Mouse (Mus musculus): ENCODE measurements around the gene Upf1.

Gene Upf1

GRCm38 (mm10) chr8:70353194-70353817 lies at the start of gene Upf1:
TSS of gene Upf1 (minus strand) at chr8:70353278.
- DNase-seq (ENCODE audit: low spot score in 2 of 2), result peak; percentile 99 to 100

- no peak for DNase-seq (ENCODE audit: low spot score in 2 of 2)
Observed at GRCm38 (mm10) chr8:70397611-70398563, 44.8 kb upstream of the Upf1 start.

DNA sequence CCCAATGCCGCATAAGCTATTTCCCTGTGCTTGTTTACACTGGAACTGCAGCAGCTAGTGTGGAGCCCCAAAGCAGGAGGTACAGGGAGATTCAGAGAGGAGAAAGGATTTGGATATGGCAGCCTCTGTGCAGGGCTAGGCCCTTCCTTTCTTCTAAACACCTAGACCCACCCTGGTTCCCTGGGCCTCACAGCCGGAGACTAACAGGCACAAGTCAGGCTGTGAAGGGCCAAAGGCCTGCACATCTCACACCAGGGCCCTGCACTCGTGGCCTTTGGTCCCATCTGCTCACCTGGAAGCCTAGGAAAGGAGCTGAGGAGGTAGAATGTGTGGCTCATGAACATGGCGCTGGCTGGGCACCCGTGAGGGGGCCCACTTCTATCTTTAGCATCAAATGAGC lies 43.1 kb upstream of the Upf1 start:
- DNase-seq (ENCODE audit: low spot score in 2 of 2), result no peak

- DNase-seq (ENCODE audit: low spot score in 2 of 2), result no peak
Observed at GRCm38 (mm10) chr8:70395649-70396048, 42.6 kb upstream of the Upf1 start.

DNA sequence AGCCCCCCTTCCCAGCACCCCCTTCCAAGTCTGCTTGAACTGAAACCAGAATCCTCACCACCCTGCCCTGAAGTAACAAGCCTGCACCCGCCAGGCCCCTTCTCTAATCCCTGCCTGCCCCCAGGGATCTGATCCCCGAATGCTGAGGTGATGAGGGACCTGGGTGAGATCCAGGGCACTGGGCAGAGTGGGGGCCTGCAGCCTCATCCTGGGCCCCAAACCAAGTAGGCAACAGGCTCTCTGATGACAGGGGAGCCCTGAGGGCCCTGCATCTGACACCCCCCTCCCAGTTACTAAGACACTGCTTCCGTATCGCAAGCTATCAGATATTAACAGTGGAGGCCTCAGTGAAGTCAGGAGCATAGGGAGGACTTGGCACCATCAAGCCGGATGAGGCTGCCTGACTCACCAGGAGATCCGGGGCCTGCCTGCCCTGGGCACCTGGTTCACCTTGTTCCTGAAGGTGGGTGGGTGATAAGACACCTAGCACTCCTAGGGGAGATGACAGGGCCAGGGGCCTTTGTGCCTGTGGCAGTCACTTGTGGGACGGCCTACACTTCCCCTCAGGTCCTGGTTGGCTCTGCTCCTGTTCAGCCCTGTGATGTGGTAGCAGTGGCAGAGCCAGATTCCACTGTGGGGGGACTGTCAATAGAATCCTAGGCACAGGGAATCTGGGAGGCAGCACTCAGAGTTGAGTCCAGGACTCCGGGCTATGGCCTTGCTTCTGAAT lies 41.4 kb upstream of the Upf1 start:
- no peak for DNase-seq (ENCODE audit: low spot score in 2 of 2)

DNA sequence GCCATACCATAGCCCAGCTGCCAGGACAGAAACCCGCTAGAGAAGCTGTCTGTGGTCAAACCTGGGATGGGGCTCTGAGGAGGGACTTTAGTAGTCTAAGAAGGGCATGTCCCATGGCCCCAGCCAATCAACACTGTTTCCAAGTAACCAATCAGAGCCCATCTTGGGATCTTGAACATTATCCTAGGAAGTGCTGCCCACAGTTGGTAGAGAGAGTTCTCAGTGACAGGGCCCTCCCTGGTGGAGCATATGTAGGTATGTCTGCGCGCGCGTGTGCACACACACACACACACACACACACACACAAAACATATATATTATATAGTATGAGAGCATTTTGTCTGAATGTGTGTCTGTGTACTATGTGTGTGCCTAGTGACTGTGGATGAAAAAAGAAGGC lies 40.0 kb upstream of the Upf1 start:
- DNase-seq (ENCODE audit: low spot score in 2 of 2), result no peak

DNA sequence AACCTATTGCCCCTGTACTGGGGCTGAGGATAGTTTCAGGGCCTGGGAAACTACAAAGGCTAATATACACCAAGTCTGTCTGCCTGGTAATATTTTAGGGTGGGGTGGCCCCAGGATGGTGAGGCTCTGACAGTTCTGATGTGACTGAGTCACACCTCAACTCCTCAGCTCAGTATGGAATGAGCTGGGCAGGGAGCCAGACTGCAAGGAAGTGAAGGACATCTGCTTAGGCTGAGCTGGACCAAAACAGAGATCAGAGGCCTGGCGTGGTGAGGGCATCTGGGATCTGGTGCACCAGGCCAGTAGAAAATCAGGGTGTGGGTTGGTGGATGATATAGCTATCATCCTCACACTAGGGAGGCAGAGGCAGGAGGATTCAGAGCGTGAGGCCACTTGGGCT lies 36.6 kb upstream of the Upf1 start:
- no peak for DNase-seq (ENCODE audit: low spot score in 2 of 2)

- peak; percentile 50 to 56 for DNase-seq (ENCODE audit: low spot score in 2 of 2)
Observed at GRCm38 (mm10) chr8:70383287-70383686, 30.2 kb upstream of the Upf1 start.

- DNase-seq (ENCODE audit: low spot score in 2 of 2), result no peak
Observed at GRCm38 (mm10) chr8:70380069-70380468, 27.0 kb upstream of the Upf1 start.

- no peak for DNase-seq (ENCODE audit: low spot score in 2 of 2)
Observed at GRCm38 (mm10) chr8:70377049-70377448, 24.0 kb upstream of the Upf1 start.

DNA sequence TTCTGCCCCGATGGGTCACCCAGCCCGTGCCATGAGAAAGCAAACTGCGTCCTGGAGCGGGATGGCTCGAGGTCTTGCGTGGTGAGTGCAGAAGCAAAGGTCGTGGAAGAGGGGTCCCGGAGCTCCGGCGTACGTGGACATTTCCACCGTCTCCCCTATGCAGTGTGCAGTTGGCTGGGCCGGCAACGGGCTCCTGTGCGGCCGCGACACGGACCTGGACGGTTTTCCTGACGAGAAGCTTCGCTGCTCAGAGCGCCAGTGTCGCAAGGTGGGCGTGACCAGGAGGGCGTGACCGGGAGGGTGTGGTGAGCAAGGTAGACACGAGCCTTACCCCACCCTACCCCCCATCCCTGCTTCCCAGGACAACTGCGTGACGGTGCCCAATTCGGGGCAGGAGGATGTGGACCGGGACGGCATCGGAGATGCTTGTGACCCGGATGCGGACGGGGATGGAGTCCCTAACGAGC lies 23.2 kb upstream of the Upf1 start:
- DNase-seq (ENCODE audit: low spot score in 2 of 2), result no peak

DNA sequence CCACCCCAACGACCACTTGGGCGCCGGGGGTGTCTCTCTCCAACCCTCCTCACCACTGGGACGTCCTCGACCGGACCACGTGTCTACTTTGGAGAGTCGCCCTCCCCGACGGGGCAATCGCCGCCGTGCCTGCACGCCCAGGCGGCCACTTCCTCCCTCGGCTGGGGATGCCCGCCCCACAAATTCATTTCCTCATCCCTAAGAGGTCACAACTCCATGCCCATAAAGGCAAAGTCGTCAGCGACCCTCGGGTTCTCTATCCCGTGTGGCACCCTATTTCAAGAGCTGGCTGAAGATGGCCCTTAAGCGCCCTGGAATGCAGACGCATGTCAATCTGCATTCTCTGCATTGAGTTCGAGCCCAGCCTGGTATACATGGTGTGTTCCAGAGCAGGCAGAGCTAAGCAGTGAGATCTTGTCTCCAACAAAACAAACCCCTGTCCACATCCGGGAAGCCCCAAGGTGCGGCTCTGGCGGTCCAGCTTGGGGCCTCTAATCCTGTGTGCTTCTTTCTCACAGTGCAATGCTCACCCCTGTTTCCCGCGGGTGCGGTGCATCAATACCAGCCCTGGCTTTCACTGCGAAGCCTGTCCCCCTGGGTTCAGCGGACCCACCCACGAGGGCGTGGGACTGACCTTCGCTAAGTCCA lies 22.3 kb upstream of the Upf1 start:
- DNase-seq (ENCODE audit: low spot score in 2 of 2), result no peak

DNA sequence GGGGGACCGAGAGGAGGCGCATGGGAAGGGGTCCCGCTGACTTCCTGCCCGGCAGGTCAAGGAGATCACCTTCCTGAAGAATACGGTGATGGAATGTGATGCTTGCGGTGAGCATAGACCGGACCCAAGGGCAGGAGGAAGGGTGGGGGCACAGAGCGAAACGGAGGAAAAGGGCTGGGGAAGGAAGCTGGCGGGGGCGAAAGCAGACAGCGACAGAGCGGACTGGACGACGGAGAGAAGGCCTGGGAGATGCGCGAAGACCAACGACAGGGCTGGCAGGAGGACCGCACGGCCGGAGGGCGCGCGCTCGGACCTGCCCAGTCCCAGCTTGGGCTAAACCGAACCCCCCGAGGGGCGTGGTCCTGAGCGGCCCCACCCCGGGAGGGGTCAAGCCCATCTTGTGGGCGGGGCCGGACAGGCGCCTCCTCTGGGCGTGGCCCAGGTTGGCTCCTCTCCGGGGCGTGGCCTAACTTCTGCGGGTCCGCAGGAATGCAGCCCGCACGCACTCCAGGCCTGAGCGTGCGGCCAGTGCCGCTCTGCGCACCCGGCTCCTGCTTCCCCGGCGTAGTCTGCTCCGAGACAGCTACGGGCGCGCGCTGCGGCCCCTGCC lies 21.3 kb upstream of the Upf1 start:
- peak; percentile 63 to 76 for DNase-seq (ENCODE audit: low spot score in 2 of 2)

- no peak for DNase-seq (ENCODE audit: low spot score in 2 of 2)
Observed at GRCm38 (mm10) chr8:70373397-70374317, 20.6 kb upstream of the Upf1 start, which contains the start of gene Comp. TSS of gene Comp (plus strand) at chr8:70373558.

- DNase-seq (ENCODE audit: low spot score in 2 of 2), result no peak
Observed at GRCm38 (mm10) chr8:70371951-70372350, 18.9 kb upstream of the Upf1 start.

DNA sequence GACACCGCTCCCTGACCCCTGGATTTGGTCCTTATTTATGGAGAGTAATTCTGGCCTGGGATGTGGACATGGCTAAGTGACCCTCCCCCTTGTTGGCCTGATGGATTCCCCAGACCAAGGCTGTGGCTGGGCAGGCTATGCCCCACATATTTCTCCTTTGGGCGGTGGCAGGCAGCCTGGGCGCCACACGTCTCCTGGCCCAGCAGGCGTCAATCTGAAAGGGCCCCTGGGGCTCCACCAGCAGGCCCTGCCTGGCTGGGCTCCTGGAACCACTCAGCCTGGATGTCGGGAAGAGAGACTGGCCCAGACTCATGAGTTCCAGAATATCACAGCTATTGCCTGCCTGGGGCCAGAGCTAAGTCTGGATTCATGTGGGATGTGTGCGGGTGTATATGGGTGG lies 17.4 kb upstream of the Upf1 start:
- no peak for DNase-seq (ENCODE audit: low spot score in 2 of 2)

DNA sequence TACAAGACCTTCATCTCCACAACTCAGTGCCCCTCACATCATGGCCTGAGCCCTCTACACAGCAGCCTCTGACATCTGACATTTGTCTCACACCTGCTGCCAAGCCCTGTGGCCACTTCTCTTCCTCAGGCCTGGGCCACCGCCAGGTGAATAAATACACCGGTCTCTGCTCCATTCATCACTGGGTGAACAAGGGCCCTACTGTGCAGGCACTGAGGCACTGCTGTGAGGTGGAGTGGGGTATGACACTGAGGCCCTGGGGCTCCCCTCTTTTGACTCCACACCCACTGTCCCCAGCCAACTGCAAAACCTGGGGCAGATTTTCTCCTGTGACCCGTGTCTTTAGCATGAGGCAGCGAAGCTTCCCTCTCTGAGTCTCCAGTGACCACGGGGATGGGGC lies 13.5 kb upstream of the Upf1 start:
- no peak for DNase-seq (ENCODE audit: low spot score in 2 of 2)

GRCm38 (mm10) chr8:70364066-70364465 lies 11.0 kb upstream of the Upf1 start:
- no peak for DNase-seq (ENCODE audit: low spot score in 2 of 2)

- no peak for DNase-seq (ENCODE audit: low spot score in 2 of 2)
Observed at GRCm38 (mm10) chr8:70361484-70362032, 8.5 kb upstream of the Upf1 start.

DNA sequence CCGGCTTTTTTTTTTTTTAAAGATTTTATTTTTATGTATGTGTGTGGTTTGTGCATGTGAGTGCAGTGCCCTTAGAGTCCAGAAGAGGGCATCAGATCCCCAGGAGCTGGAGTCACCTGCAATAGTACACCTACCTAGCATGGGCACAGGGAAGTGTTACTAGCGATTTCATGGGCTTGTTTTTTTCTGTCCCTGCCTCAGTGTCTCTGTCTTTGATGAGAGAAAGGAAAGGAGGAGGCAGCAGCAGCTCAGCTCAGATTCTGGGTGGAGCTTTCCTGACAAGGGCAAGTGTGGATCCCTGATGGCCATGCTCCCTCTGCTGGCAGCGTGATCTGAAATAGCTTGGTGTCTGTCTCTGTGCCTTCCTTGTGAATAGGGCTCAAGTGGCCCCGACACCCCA lies 7.7 kb upstream of the Upf1 start:
- DNase-seq (ENCODE audit: low spot score in 2 of 2), result no peak

All from spleen, postnatal 36 days (tissue).